Mouse (Mus musculus): Measurements from ENCODE around the gene Tcf7l2. TPM values are rescaled to one million over a fixed set of nuclear protein-coding genes. Genes with fewer than 3 reads are reported as not detected.

Tcf7l2 gene
- polyA plus RNA-seq, 1 experiment from 2014 or later = 41.7 TPM

DNA sequence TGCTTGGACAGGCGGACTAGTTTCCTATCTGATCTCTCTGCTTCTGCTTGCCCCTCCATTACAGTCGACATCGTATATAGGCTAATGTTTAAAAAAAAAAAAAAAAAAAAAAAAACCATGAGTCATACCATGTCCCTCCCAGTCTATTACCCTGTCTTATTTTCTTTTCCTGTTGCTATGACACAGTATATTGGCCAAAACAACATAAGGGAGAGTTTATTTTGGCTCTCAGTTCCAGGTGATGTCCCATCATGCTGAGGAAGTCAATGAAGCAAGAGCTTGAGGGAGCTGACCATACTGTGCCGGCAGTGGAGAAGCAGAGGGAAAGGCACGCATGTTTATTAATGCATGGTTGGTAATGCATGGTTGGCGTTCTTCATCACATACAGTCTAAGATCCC, 215.1 kb downstream of the Tcf7l2 start:
- Histone ChIP-seq H3K27ac (replicated peaks) (no peak overlapping the region), H3K9me3 (ENCODE audit: control insufficient read depth, low read length) (0 out of 2 replicates have a peak, but pooled peaks cover 3% of the 10 kb centered on the region), H3K36me3 (ENCODE audit: control insufficient read depth, insufficient read depth, low read length) (no peaks in the 10 kb centered on the region), H3K4me3 (ENCODE audit: low read depth, low read length) (no peak overlapping the region), H3K9ac (ENCODE audit: low read length) (no peak overlapping the region), H3K4me1 (replicated peaks; ENCODE audit: control insufficient read depth, insufficient read depth) (no peaks in the 10 kb centered on the region), H3K4me2 (replicated peaks; ENCODE audit: low read depth) (no peak overlapping the region), H3K27me3 (ENCODE audit: control insufficient read depth, insufficient read depth, low read length) (no peaks in the 10 kb centered on the region)
- ATAC-seq (ENCODE audit: low FRiP score, low TSS enrichment) (peak; percentile 71), DNase-seq (ENCODE audit: low spot score) (no peak)
- TF ChIP-seq CTCF (IDR thresholded peaks at IDR 0.05; ENCODE audit: low read depth) = no peak
- TF ChIP-seq EP300 (optimal IDR thresholded peaks at IDR 0.05) = no peak
- 81% methylated on average over 6 of the region's 6 CpGs for WGBS

GRCm38 (mm10) chr19:55964421-55964820, 222.8 kb downstream of the Tcf7l2 start:
- 0 out of 2 replicates have a peak, but pooled peaks cover 2% of the 10 kb centered on the region for H3K9me3 ChIP-seq (ENCODE audit: control insufficient read depth, low read length)
- DNase-seq (ENCODE audit: low spot score) (no peak), ATAC-seq (ENCODE audit: low FRiP score, low TSS enrichment) (no peak)
- no peak overlapping the region for H3K4me3 ChIP-seq (ENCODE audit: low read depth, low read length)
- H3K4me1 ChIP-seq (replicated peaks; ENCODE audit: control insufficient read depth, insufficient read depth) = no peaks in the 10 kb centered on the region
- H3K9ac ChIP-seq (ENCODE audit: low read length) = no peak overlapping the region
- H3K36me3 ChIP-seq (ENCODE audit: control insufficient read depth, insufficient read depth, low read length) = no peaks in the 10 kb centered on the region
- TF ChIP-seq CTCF (IDR thresholded peaks at IDR 0.05; ENCODE audit: low read depth) = no peak
- no peak for TF ChIP-seq EP300 (optimal IDR thresholded peaks at IDR 0.05)
- WGBS = 98% methylated on average over 3 of the region's 3 CpGs
- H3K4me2 ChIP-seq (replicated peaks; ENCODE audit: low read depth) = no peak overlapping the region
- no peaks in the 10 kb centered on the region for H3K27me3 ChIP-seq (ENCODE audit: control insufficient read depth, insufficient read depth, low read length)
- H3K27ac ChIP-seq (replicated peaks) = no peak overlapping the region

DNA sequence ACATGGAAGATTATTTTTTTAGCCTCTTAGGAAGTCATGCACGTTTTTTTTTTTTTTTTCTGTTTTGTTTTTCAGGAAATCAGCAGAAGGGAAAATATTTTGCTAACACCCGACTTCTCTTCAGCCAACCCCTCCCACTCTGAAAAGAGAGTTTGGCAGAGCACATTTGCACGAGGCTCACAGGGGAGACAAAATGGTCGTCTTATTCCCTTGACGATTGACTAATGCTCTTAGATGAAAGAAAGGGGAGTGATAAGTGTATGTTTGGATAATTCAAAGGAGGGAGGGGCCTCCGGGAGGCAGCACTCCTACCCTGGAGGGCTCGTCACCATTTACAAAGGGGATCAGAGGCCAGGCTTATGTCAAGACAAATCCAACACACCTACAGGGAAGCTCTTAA, 224.4 kb downstream of the Tcf7l2 start:
- Histone ChIP-seq H3K4me2 (replicated peaks; ENCODE audit: low read depth) (no peak overlapping the region), H3K9me3 (ENCODE audit: control insufficient read depth, low read length) (no peaks in the 10 kb centered on the region), H3K27ac (replicated peaks) (no peak overlapping the region), H3K4me1 (replicated peaks; ENCODE audit: control insufficient read depth, insufficient read depth) (no peaks in the 10 kb centered on the region), H3K27me3 (ENCODE audit: control insufficient read depth, insufficient read depth, low read length) (no peaks in the 10 kb centered on the region), H3K9ac (ENCODE audit: low read length) (no peak overlapping the region), H3K4me3 (ENCODE audit: low read depth, low read length) (no peak overlapping the region), H3K36me3 (ENCODE audit: control insufficient read depth, insufficient read depth, low read length) (no peaks in the 10 kb centered on the region)
- DNase-seq (ENCODE audit: low spot score) (no peak), ATAC-seq (ENCODE audit: low FRiP score, low TSS enrichment) (no peak)
- TF ChIP-seq EP300 (optimal IDR thresholded peaks at IDR 0.05) (no peak), CTCF (IDR thresholded peaks at IDR 0.05; ENCODE audit: low read depth) (no peak)
- 19% methylated on average over 7 of the region's 7 CpGs for WGBS

GRCm38 (mm10) chr19:55969929-55970531, 228.4 kb downstream of the Tcf7l2 start:
- DNase-seq (ENCODE audit: low spot score) (no peak), ATAC-seq (ENCODE audit: low FRiP score, low TSS enrichment) (peak; percentile 45; the same call in 1 of the 2 replicates)
- Histone ChIP-seq H3K4me1 (replicated peaks; ENCODE audit: control insufficient read depth, insufficient read depth) (no peaks in the 10 kb centered on the region), H3K27ac (replicated peaks) (no peak overlapping the region), H3K4me2 (replicated peaks; ENCODE audit: low read depth) (no peak overlapping the region), H3K36me3 (ENCODE audit: control insufficient read depth, insufficient read depth, low read length) (no peaks in the 10 kb centered on the region), H3K4me3 (ENCODE audit: low read depth, low read length) (no peak overlapping the region), H3K9me3 (ENCODE audit: control insufficient read depth, low read length) (no peaks in the 10 kb centered on the region), H3K9ac (ENCODE audit: low read length) (no peak overlapping the region), H3K27me3 (ENCODE audit: control insufficient read depth, insufficient read depth, low read length) (no peaks in the 10 kb centered on the region)
- WGBS = 34% methylated on average over 14 of the region's 14 CpGs
- TF ChIP-seq EP300 (optimal IDR thresholded peaks at IDR 0.05) = no peak
- peak; percentile 35 for TF ChIP-seq CTCF (IDR thresholded peaks at IDR 0.05; ENCODE audit: low read depth)

- Histone ChIP-seq H3K36me3 (ENCODE audit: control insufficient read depth, insufficient read depth, low read length) (no peaks in the 10 kb centered on the region), H3K27me3 (ENCODE audit: control insufficient read depth, insufficient read depth, low read length) (no peaks in the 10 kb centered on the region), H3K4me3 (ENCODE audit: low read depth, low read length) (no peak overlapping the region), H3K4me1 (replicated peaks; ENCODE audit: control insufficient read depth, insufficient read depth) (no peaks in the 10 kb centered on the region), H3K9ac (ENCODE audit: low read length) (no peak overlapping the region), H3K27ac (replicated peaks) (no peak overlapping the region), H3K9me3 (ENCODE audit: control insufficient read depth, low read length) (no peaks in the 10 kb centered on the region), H3K4me2 (replicated peaks; ENCODE audit: low read depth) (no peak overlapping the region)
- ATAC-seq (ENCODE audit: low FRiP score, low TSS enrichment) (no peak), DNase-seq (ENCODE audit: low spot score) (no peak)
- 89% methylated on average over 9 of the region's 9 CpGs for WGBS
- TF ChIP-seq CTCF (IDR thresholded peaks at IDR 0.05; ENCODE audit: low read depth) = no peak
- TF ChIP-seq EP300 (optimal IDR thresholded peaks at IDR 0.05) = no peak
Measured at GRCm38 (mm10) chr19:55976073-55976472, 234.5 kb downstream of the Tcf7l2 start.

Measured in stomach, postnatal 0 days (tissue).